Mouse (Mus musculus): ENCODE measurements around the gene AC141477.1.

Gene AC141477.1

GRCm38 (mm10) chr10:76391166-76391565 is 49.1 kb downstream of the AC141477.1 start:
- no peaks in the 10 kb centered on the region for H3K27me3 ChIP-seq (ENCODE audit: insufficient read depth, low read length)
- H3K9me3 ChIP-seq (ENCODE audit: low read length), result no peaks in the 10 kb centered on the region
- H3K36me3 ChIP-seq (ENCODE audit: insufficient read depth, low read length), result peaks cover 94% of the 10 kb centered on the region
- no peak for TF ChIP-seq POU5F1 (IDR thresholded peaks at IDR 0.05; ENCODE audit: borderline replicate concordance, low read length)
- no peak overlapping the region for H3K4me3 ChIP-seq (replicated peaks; ENCODE audit: low read length)
- peaks cover 24% of the 10 kb centered on the region for H3K4me1 ChIP-seq (replicated peaks; ENCODE audit: low read depth, low read length)

Data from E14TG2a.4 (cell line).